Mouse (Mus musculus): Measurements from ENCODE around the gene Slc35g1.
A peak's percentile ranks its signal among the peaks of the same experiment; 100 is the strongest.

Gene Slc35g1

GRCm38 (mm10) chr19:38397004-38397403 is 1.2 kb downstream of the Slc35g1 start:
- DNase-seq: no peak

- no peak for DNase-seq
Observed at GRCm38 (mm10) chr19:38398966-38399365, 3.2 kb downstream of the Slc35g1 start.

- no peak for DNase-seq
Observed at GRCm38 (mm10) chr19:38400851-38401250, 5.1 kb downstream of the Slc35g1 start.

- DNase-seq: no peak
Observed at GRCm38 (mm10) chr19:38401416-38401815, 5.6 kb downstream of the Slc35g1 start.

GRCm38 (mm10) chr19:38410357-38411056 is 14.7 kb downstream of the Slc35g1 start:
- DNase-seq: no peak

GRCm38 (mm10) chr19:38413861-38414260 is 18.1 kb downstream of the Slc35g1 start:
- no peak for DNase-seq

GRCm38 (mm10) chr19:38418819-38419423 is 23.1 kb downstream of the Slc35g1 start:
- DNase-seq: no peak

GRCm38 (mm10) chr19:38420751-38421295 is 25.0 kb downstream of the Slc35g1 start:
- DNase-seq: no peak

GRCm38 (mm10) chr19:38421436-38421835 is 25.7 kb downstream of the Slc35g1 start:
- no peak for DNase-seq

- DNase-seq: no peak
Observed at GRCm38 (mm10) chr19:38422926-38423325, 27.1 kb downstream of the Slc35g1 start.

- no peak for DNase-seq
Observed at GRCm38 (mm10) chr19:38423884-38424283, 28.1 kb downstream of the Slc35g1 start.

- DNase-seq: no peak
Observed at GRCm38 (mm10) chr19:38424581-38424980, 28.8 kb downstream of the Slc35g1 start.

- peak; percentile 11 for DNase-seq
Observed at GRCm38 (mm10) chr19:38429269-38429668, 33.5 kb downstream of the Slc35g1 start.

- no peak for DNase-seq
Observed at GRCm38 (mm10) chr19:38430475-38430874, 34.7 kb downstream of the Slc35g1 start.

GRCm38 (mm10) chr19:38431326-38431725 is 35.5 kb downstream of the Slc35g1 start:
- no peak for DNase-seq

GRCm38 (mm10) chr19:38432021-38432420 is 36.2 kb downstream of the Slc35g1 start:
- DNase-seq: no peak

- DNase-seq: no peak
Observed at GRCm38 (mm10) chr19:38433381-38433780, 37.6 kb downstream of the Slc35g1 start.

GRCm38 (mm10) chr19:38435221-38435620 is 39.4 kb downstream of the Slc35g1 start:
- DNase-seq: no peak

- no peak for DNase-seq
Observed at GRCm38 (mm10) chr19:38441860-38442259, 46.1 kb downstream of the Slc35g1 start.

GRCm38 (mm10) chr19:38445758-38446157 is 50.0 kb downstream of the Slc35g1 start:
- no peak for DNase-seq
